ENCODE assay signal across 19 mouse cellular contexts in genomic region chrX:144421091-144421490, GRCm38 (mm10). TPM values are rescaled to one million over a fixed set of nuclear protein-coding genes. Genes with fewer than 3 reads are reported as not detected.
"Had no signal": no experiment of that assay in that cellular context is flagged by ENCODE, and none has a peak within 500 bp of the region (broad histone marks: within the 10 kb centered on the region; RNA-seq: fewer than 3 reads in every experiment).

No protein-coding gene starts in this region.

- H3K4me3 ChIP-seq: neural tube, embryonic 13.5 days; neural tube, embryonic 15.5 days; stomach, embryonic 15.5 days had no signal

- H3K9ac ChIP-seq: neural tube, embryonic 13.5 days; neural tube, embryonic 15.5 days; stomach, embryonic 15.5 days had no signal

- H3K4me2 ChIP-seq: neural tube, embryonic 13.5 days; neural tube, embryonic 15.5 days; stomach, embryonic 15.5 days had no signal

- H3K27me3 ChIP-seq: neural tube, embryonic 13.5 days; neural tube, embryonic 15.5 days; stomach, embryonic 15.5 days had no signal

- H3K27ac ChIP-seq: neural tube, embryonic 13.5 days; neural tube, embryonic 15.5 days; stomach, embryonic 15.5 days; stomach, postnatal 0 days had no signal

- H3K36me3 ChIP-seq: neural tube, embryonic 13.5 days; neural tube, embryonic 15.5 days; stomach, embryonic 15.5 days had no signal

- H3K9me3 ChIP-seq: neural tube, embryonic 13.5 days; neural tube, embryonic 15.5 days; stomach, embryonic 15.5 days had no signal

- H3K4me1 ChIP-seq: neural tube, embryonic 13.5 days; neural tube, embryonic 15.5 days; stomach, embryonic 15.5 days had no signal

- DNase-seq: retina, postnatal 1 day; right cerebral cortex, adult 18-20 months; right cerebral cortex, postnatal 14 days; right cerebral cortex, postnatal 25 days; right cerebral cortex, postnatal 4 days; spleen, adult 18-20 months; thymus, adult 18-20 months; thymus, adult 2 months; thymus, postnatal 25 days; thymus, postnatal 36 days; thymus, postnatal 4 days had no signal

RNA-seq across cellular contexts. Expression of gene Trpc5os, which starts 35.3 kb away (rescaled TPM):
- total RNA-seq: neutrophil, adult 5-6 weeks had no signal
- polyA plus RNA-seq: neural tube, embryonic 14.5 days; small intestine, adult 2 months; spleen, adult 2 months; stomach, embryonic 15.5 days; stomach, postnatal 0 days; thymus, adult 2 months had no signal
